Mouse (Mus musculus) hindbrain, embryonic 13.5 days (tissue): ENCODE results near the gene Ccdc151. TPM values are rescaled to one million over a fixed set of nuclear protein-coding genes. Genes with fewer than 3 reads are reported as not detected.

Source experiments
- ATAC-seq: fragments of 200-750 bp; cut with Nextera tagmentation; 2 replicates; pipeline ENCODE4 v1.8.0; 2017; ENCODE audit warnings: moderate TSS enrichment; ENCODE audit not compliant: low FRiP score
- H3K27ac ChIP-seq: fragments of 300-500 bp; sonication (generic); 2 replicates; pipeline ENCODE4 v1.5.1; 2015; ENCODE audit warnings: inconsistent platforms, mild to moderate bottlenecking, moderate library complexity
- H3K27me3 ChIP-seq: fragments of 300-500 bp; sonication (generic); 2 replicates; pipeline ENCODE4 v1.6.1; 2015; ENCODE audit warnings: mild to moderate bottlenecking, inconsistent platforms
- H3K36me3 ChIP-seq: fragments of 300-500 bp; sonication (generic); 2 replicates; pipeline ENCODE4 v1.6.1; 2015; ENCODE audit warnings: mild to moderate bottlenecking, inconsistent platforms
- H3K4me1 ChIP-seq: fragments of 300-500 bp; sonication (generic); replicated peaks from 2 replicates; pipeline ENCODE4 v1.6.1; 2015; ENCODE audit warnings: inconsistent platforms
- H3K4me2 ChIP-seq: fragments of 300-500 bp; sonication (generic); 2 replicates; pipeline ENCODE4 v1.6.1; 2015; ENCODE audit warnings: inconsistent platforms, mild to moderate bottlenecking, moderate library complexity
- H3K4me3 ChIP-seq: fragments of 300-500 bp; sonication (generic); 2 replicates; pipeline ENCODE4 v1.5.1; 2015; ENCODE audit warnings: mild to moderate bottlenecking, inconsistent platforms
- H3K9ac ChIP-seq: fragments of 300-500 bp; sonication (generic); 2 replicates; pipeline ENCODE4 v1.6.1; 2015; ENCODE audit warnings: mild to moderate bottlenecking, inconsistent platforms
- H3K9me3 ChIP-seq: fragments of 300-500 bp; sonication (generic); 2 replicates; pipeline ENCODE4 v1.6.1; 2016; ENCODE audit warnings: inconsistent platforms
- WGBS: fragments of 180-500 bp; shearing (Covaris S2); methylation state at CpG from one replicate; pipeline ENCODE4 v1.1.7; 2015; 5-methylcytosine and 5-hydroxymethylcytosine counted together
- polyA plus RNA-seq: library from polyadenylated mRNA; unstranded; fragments of >200 nt; fragmentation: Nextera tagmentation; extraction: Ambion mirVana; gene quantifications from 2 replicates; pipeline ENCODE4 v1.2.1, GENCODE M21; 2015

Ccdc151 gene
- 4.1 and 4.4 TPM in 2 replicates for polyA plus RNA-seq

GRCm38 (mm10) chr9:22002194-22003162, at the start of gene Ccdc151, which contains the start of gene Prkcsh:
Ccdc151 (minus strand) TSS chr9:22002634.
Prkcsh (plus strand) TSS chr9:22002806.
- H3K4me1 ChIP-seq: peaks cover 46% of the 10 kb centered on the region
- H3K27ac ChIP-seq: peak within 1 kb of the TSS; percentile 89
- H3K4me2 ChIP-seq: peak within 1 kb of the TSS; percentile 93
- WGBS: 5% methylated on average over 57 of the region's 57 CpGs
- peak; percentile 99 for ATAC-seq
- no peaks in the 10 kb centered on the region for H3K27me3 ChIP-seq
- peak within 1 kb of the TSS; percentile 84 for H3K9ac ChIP-seq
- no peaks in the 10 kb centered on the region for H3K9me3 ChIP-seq
- peak within 1 kb of the TSS; percentile 68 for H3K4me3 ChIP-seq
- H3K36me3 ChIP-seq: peaks cover 36% of the 10 kb centered on the region

- Histone ChIP-seq H3K4me2 (peak within 1 kb of the TSS; percentile 89), H3K36me3 (peaks cover 13% of the 10 kb centered on the region), H3K4me1 (peaks cover 45% of the 10 kb centered on the region), H3K27ac (peak within 1 kb of the TSS; percentile 97), H3K4me3 (peak within 1 kb of the TSS; percentile 86), H3K9me3 (no peaks in the 10 kb centered on the region), H3K9ac (peak within 1 kb of the TSS; percentile 99), H3K27me3 (peaks cover 8% of the 10 kb centered on the region; the same call in 1 of the 2 replicates)
- ATAC-seq: peak; percentile 74
- 0% methylated on average over 22 of the region's 28 CpGs for WGBS
These were observed 49.5 kb upstream of the Ccdc151 start, which contains the start of gene Elavl3 for GRCm38 (mm10) chr9:22051958-22052254. Elavl3 (minus strand) TSS chr9:22052023.

DNA sequence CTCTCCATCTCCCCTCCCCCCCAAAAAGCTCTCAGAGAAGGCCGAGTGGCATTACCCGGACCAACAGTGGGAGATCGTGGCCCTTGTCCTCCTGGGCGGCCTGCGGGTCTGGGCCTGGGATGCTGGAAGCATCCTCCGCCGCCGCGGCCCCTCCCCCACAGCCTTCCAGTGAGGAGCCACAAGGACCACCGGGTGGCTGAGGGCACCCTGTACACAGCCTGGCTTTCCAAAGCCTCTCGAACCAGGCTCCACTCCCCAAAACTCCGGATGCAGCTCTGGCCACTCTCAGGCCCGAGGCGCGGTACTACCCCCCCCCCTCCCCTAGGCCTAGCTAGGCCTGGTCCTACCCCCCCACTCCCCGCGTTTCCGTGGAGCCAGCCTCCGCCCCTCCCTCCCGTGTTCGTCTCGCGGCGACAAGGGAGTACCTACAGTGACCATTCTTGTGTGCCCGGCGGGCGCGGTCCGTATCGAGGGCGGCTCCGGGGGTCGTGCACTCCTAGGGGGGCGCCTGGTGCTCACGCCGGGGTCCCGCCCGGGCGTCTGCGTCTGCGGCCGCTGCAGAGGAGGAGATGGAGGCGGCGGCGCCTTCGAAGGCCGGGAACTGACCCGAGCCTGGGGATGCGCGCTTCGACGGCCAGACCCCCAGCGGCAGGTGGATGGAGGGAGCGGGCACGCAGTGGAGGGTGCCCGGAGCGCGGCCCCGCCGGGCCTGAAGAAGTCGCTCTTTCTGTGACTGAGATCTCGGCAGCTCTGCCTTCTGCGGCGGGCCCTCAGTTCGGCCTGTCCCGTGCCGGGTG, 48.9 kb upstream of the Ccdc151 start:
- Histone ChIP-seq H3K36me3 (peaks cover 8% of the 10 kb centered on the region; the same call in 1 of the 2 replicates), H3K9me3 (no peaks in the 10 kb centered on the region), H3K4me1 (peaks cover 50% of the 10 kb centered on the region), H3K4me3 (peak overlapping the region; percentile 86), H3K27me3 (peaks cover 8% of the 10 kb centered on the region; the same call in 1 of the 2 replicates), H3K9ac (peak overlapping the region; percentile 99), H3K27ac (peak overlapping the region; percentile 97), H3K4me2 (peak overlapping the region; percentile 89)
- peak; percentile 41 for ATAC-seq
- WGBS: under 1% methylated on average over 67 of the region's 67 CpGs

DNA sequence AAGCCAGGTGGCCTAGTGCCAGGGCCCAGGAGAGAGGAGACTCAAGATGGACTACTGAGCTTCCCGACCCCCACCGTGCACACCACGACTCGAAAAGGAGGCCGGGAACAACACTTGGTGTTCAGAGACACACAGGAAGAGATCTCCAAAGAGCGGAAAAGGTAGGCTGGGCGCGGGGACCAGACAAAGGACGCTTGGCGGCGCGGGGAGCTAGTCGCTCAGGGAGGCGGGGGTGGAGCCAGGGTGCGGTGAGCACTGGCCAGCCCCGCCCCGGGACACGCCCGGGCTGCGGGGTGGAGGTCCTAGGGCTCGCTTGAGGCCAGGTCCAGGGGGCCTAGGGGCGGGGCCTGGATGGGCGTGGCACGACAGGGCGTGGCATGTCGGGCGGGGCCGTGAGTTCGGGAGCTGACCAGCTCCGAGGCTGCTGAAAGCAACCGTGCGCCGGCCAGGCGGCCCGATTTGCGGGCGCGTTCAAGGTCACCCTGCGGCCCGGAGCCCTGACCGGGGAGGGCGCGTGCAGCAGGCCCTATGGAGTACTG, 48.0 kb upstream of the Ccdc151 start:
- Histone ChIP-seq H3K27me3 (peaks cover 6% of the 10 kb centered on the region; the same call in 1 of the 2 replicates), H3K9ac (peak overlapping the region; percentile 99), H3K27ac (peak overlapping the region; percentile 97), H3K36me3 (peaks cover 7% of the 10 kb centered on the region; the same call in 1 of the 2 replicates), H3K4me1 (peaks cover 55% of the 10 kb centered on the region), H3K4me3 (peak overlapping the region; percentile 86), H3K4me2 (peak overlapping the region; percentile 89), H3K9me3 (no peaks in the 10 kb centered on the region)
- WGBS: under 1% methylated on average over 41 of the region's 43 CpGs
- ATAC-seq: peak; percentile 18

- no peak for ATAC-seq
These were observed 47.4 kb upstream of the Ccdc151 start for GRCm38 (mm10) chr9:22049721-22050270.

DNA sequence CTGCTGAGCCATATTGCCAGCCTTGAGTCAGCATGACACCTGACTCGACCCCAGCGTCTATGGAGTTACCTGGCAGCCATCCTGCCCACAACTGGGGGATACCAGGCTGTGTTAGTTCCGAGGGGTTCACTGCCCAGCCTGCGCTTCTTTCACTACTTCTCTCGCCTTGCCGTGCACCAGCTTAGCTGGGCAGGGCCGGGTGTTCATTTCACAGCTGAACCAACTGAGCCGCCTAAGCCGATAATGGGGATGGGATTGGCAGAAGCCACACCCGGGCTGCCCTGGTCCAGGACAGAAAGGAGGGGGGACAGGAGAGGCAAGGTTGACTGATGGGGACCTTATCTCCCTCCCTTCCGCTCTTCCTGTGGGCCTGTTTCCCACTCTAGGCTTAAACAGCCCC, 46.9 kb upstream of the Ccdc151 start:
- Histone ChIP-seq H3K4me3 (peak overlapping the region; percentile 86), H3K9ac (peak overlapping the region; percentile 99), H3K36me3 (peaks cover 7% of the 10 kb centered on the region; the same call in 1 of the 2 replicates), H3K27ac (peak overlapping the region; percentile 97), H3K27me3 (0 out of 2 replicates have a peak, but pooled peaks cover 3% of the 10 kb centered on the region), H3K4me2 (peak overlapping the region; percentile 89), H3K4me1 (peaks cover 54% of the 10 kb centered on the region), H3K9me3 (no peaks in the 10 kb centered on the region)
- 61% methylated on average over 10 of the region's 11 CpGs for WGBS
- no peak for ATAC-seq

More at GRCm38 (mm10) chr9:22049721-22050270, 47.4 kb upstream of the Ccdc151 start:
- peak overlapping the region; percentile 97 for H3K27ac ChIP-seq
- peak overlapping the region; percentile 86 for H3K4me3 ChIP-seq
- H3K9me3 ChIP-seq: no peaks in the 10 kb centered on the region
- peaks cover 58% of the 10 kb centered on the region for H3K4me1 ChIP-seq
- H3K4me2 ChIP-seq: peak overlapping the region; percentile 89
- peaks cover 7% of the 10 kb centered on the region; the same call in 1 of the 2 replicates for H3K36me3 ChIP-seq
- H3K27me3 ChIP-seq: 0 out of 2 replicates have a peak, but pooled peaks cover 3% of the 10 kb centered on the region
- WGBS: 15% methylated on average over 4 of the region's 4 CpGs
- peak overlapping the region; percentile 99 for H3K9ac ChIP-seq

DNA sequence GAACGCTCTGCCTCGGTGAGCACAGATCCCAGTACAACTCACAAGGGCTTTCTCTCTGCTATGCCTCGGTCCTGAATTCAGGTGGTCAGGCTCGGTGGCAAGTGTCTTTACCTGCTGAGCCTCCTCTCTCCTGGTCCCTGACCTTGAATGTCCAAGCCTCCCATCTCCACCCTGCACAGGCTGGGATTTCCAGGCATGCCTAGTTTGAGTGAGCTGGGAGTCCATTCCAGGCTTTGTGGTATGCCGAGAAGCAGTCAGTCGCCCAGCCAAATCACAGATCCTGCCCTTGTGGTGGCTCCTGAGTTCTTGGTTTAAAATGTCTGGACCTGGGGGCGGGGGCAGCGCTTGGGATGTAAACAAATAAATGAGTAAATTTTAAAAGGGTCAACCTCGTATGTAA, 44.9 kb upstream of the Ccdc151 start:
- Histone ChIP-seq H3K4me3 (0 out of 2 replicates have a peak overlapping the region, but pooled peaks have one; percentile 1), H3K27ac (peak overlapping the region; percentile 30; the same call in 1 of the 2 replicates), H3K9me3 (no peaks in the 10 kb centered on the region), H3K36me3 (peaks cover 7% of the 10 kb centered on the region; the same call in 1 of the 2 replicates), H3K9ac (peak overlapping the region; percentile 39; the same call in 1 of the 2 replicates), H3K4me2 (peak overlapping the region; percentile 89), H3K27me3 (no peaks in the 10 kb centered on the region), H3K4me1 (peaks cover 53% of the 10 kb centered on the region)
- ATAC-seq: no peak
- WGBS: 63% methylated on average over 9 of the region's 9 CpGs

DNA sequence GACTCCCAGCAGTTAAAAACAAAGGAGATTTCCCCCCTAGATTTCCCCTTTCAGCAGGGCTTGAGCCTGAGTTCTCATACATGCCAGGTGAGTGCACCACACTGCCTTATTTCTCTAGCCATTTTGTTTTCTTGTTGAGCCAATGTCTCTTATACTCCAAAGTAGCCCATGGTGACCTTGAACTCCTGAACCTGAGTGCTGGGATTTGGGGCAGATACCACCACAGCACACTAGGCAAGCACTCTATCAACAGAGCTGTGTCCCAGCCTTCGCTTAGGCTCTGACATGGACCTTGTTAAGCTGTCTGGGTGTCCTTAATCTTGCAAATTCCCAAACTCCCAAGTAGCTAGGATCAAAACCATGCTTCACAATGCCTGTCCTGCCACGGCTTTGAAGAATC, 39.4 kb upstream of the Ccdc151 start:
- H3K36me3 ChIP-seq: peaks cover 5% of the 10 kb centered on the region
- 62% methylated on average over 2 of the region's 2 CpGs for WGBS
- no peak for ATAC-seq

GRCm38 (mm10) chr9:22037826-22038225, 35.4 kb upstream of the Ccdc151 start:
- no peak overlapping the region for H3K9ac ChIP-seq
- 84% methylated on average over 10 of the region's 10 CpGs for WGBS
- H3K4me1 ChIP-seq: peaks cover 38% of the 10 kb centered on the region
- no peak overlapping the region for H3K4me3 ChIP-seq
- peaks cover 43% of the 10 kb centered on the region for H3K36me3 ChIP-seq
- no peaks in the 10 kb centered on the region for H3K27me3 ChIP-seq
- H3K27ac ChIP-seq: no peak overlapping the region
- H3K9me3 ChIP-seq: no peaks in the 10 kb centered on the region
- H3K4me2 ChIP-seq: no peak overlapping the region
- no peak for ATAC-seq

More for the DNA sequence above, 39.4 kb upstream of the Ccdc151 start:
- peaks cover 26% of the 10 kb centered on the region for H3K4me1 ChIP-seq
- no peak overlapping the region for H3K27ac ChIP-seq
- H3K27me3 ChIP-seq: no peaks in the 10 kb centered on the region
- H3K4me2 ChIP-seq: no peak overlapping the region
- H3K9me3 ChIP-seq: no peaks in the 10 kb centered on the region
- no peak overlapping the region for H3K4me3 ChIP-seq
- no peak overlapping the region for H3K9ac ChIP-seq

DNA sequence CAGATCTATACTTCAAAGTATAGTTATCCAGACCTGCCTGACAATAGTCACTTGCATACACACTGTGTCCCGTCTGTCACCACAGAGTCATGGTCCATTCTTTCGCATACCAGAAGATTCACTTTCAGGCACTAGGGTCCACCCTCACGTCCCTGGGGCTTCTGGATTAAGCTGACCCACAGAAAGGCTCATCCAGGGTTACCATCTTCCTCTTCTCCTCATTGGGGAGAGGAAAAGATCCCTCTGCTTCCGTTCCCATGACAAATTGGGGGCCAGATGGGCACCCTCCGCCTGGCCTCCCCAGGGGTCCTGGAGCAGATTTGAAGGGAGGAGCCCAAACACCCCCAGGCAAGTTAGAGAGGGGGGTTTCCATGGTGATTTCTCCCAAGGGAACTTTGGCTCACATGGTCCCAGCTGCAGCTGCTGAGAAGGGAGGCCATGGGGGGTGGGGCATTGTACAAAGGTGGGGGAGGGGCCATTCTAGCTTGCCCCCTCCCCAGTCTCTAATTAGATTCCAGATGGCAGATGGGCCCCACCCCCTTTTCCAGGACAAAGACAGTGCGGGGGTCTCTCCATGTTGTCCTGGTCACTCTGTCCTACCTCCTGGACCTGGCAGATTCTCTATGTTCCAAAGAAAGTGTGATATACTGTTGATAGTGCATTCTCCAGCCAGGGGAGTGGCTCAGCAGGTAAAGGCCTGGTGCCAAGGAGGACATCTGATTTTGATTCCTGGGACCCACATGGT, 33.0 kb upstream of the Ccdc151 start:
- no peaks in the 10 kb centered on the region for H3K9me3 ChIP-seq
- H3K27me3 ChIP-seq: no peaks in the 10 kb centered on the region
- peaks cover 66% of the 10 kb centered on the region for H3K36me3 ChIP-seq
- ATAC-seq: peak; percentile 50
- H3K4me1 ChIP-seq: peaks cover 38% of the 10 kb centered on the region
- H3K27ac ChIP-seq: peak overlapping the region; percentile 77
- H3K4me3 ChIP-seq: no peak overlapping the region
- no peak overlapping the region for H3K9ac ChIP-seq
- 19% methylated on average over 6 of the region's 6 CpGs for WGBS
- H3K4me2 ChIP-seq: no peak overlapping the region

- no peak for ATAC-seq
- no peak overlapping the region for H3K4me2 ChIP-seq
- H3K27ac ChIP-seq: no peak overlapping the region
- H3K4me1 ChIP-seq: peaks cover 25% of the 10 kb centered on the region
- peaks cover 92% of the 10 kb centered on the region for H3K36me3 ChIP-seq
- 96% methylated on average over 9 of the region's 9 CpGs for WGBS
- no peaks in the 10 kb centered on the region for H3K9me3 ChIP-seq
- no peak overlapping the region for H3K9ac ChIP-seq
- no peaks in the 10 kb centered on the region for H3K27me3 ChIP-seq
- H3K4me3 ChIP-seq: no peak overlapping the region
These were observed 28.0 kb upstream of the Ccdc151 start for GRCm38 (mm10) chr9:22030386-22030785.
